Mouse (Mus musculus) left cerebral cortex, postnatal 25 days (tissue): Measurements from ENCODE around the gene Stra8. TPM values are rescaled to one million over a fixed set of nuclear protein-coding genes. Genes with fewer than 3 reads are reported as not detected.

ENCODE experiments used
- DNase-seq, 2 experiments: peaks; one replicate each; pipeline ENCODE4 v3.0.0; 2022; ENCODE audit warnings: low spot score in 2 of 2, mixed read lengths in 1 of 2
- intact Hi-C: fragments of 180-260 bp; cut with DNase I; formaldehyde crosslinking; loops from one replicate; pipeline ENCODE4 v1.15.1; 2025
- total RNA-seq, 2 experiments: library from RNA; stranded (reverse); gene quantifications; 2 replicates each; pipeline ENCODE4 v1.2.3; 2021

Gene Stra8
- total RNA-seq, 2 experiments from 2014 or later: not detected

DNA sequence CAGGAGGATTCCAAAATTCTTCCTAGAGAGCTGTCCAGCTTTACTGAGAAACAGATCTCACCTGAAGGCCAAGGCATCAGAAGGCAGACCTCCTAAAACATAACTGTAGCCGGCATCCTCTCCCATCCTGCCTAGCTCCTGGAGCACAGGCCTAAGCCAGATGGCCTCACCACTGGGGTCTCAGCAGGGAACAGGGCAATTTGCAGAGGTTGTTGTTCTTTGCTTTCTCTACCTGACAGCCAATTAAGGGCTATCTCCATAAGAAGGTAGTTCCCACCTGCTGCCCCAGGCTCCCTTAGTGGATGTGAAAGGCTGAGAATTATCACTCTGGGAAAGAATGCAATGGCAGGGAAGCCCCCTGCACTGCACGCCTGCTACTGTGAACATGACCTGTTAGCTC lies 19.0 kb upstream of the Stra8 start:
- intact Hi-C loops: no loop called here

DNA sequence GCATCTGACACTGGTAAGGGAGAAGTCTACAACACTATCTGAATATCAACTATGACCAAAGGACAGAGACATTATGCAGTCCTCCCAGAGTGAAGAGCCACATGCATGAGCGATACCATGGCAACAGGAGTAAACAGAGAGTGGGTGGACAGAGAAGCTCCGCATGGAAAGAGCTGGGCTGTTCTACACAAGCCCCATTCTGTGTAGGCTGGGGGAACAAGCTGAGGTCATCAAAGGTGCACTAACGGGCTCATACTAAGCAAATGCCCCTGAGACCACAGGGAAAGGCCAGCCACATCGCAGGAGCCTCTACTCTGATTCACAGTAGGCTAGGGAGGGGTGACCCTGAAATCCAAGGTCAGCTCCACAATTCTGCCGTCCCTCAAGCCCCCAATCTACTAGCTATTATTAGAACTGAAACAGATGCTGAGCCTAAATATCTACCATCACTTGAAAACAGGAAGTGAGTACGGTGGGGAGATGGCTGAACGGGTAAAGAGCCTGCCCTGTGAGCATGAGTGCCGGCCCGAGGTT lies 18.0 kb upstream of the Stra8 start:
- intact Hi-C loops: no loop called here

More for the DNA sequence above, 19.0 kb upstream of the Stra8 start:
- DNase-seq: no peak

DNA sequence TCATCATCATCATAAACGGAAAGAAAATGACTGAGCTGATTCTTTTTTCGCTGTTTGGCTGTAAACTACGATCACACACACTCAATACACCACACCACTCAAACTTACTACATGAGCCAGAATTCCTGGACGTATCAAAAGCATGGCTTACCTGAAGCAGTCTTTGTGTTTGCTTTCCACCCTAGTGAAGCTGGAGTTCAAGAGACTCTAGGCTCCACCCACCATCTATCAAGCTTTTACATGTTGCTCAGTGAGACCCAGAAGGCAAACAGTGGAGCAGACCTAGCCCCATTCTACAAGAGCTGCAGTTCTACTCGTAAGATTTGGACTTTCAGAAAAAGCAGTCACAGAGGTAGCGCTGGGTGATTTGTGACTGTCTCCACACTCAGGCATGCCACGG lies 17.4 kb upstream of the Stra8 start:
- no peak for DNase-seq
- intact Hi-C loops: no loop called here

More for the DNA sequence above, 18.0 kb upstream of the Stra8 start:
- no peak for DNase-seq

DNA sequence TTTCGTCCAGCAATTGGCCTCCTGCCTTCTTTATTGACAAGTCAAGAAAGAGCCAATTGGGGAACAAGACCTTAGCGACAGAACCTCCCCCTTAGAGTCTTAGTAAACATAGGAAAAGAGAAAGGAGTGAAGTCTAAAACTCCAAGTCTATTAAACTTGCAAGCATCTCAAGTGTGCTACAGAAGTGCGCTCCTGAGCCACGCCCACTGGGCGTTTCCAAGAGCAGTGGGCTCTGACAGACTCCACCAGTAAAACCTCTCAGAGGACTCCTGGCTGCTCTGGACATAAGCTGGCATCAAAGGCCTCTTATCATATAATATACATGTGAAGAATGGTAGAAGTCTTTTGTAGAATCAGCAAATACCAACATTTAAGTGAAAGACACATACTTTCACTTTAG lies 16.5 kb upstream of the Stra8 start:
- intact Hi-C loops: no loop called here
- DNase-seq: no peak

DNA sequence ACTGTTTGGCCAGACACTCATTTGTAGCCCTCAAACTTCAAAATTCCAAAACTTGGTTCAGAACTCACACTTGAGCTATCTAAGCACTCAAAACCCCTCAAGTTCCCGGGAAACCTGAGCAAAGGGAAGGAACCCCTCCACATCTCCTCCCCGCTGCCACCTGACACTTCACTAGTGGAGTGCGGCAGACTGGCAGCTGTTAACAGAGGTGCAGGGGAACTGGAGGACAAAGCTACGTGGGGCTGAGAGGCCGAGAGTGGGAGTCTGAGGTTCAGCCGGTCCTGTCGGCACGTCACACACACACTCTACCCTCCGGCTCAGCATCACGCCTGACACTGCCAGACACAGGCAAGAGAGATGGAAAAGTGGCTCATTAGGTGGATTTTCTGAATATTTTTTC lies 16.1 kb upstream of the Stra8 start:
- DNase-seq: no peak
- intact Hi-C loops: no loop called here

DNA sequence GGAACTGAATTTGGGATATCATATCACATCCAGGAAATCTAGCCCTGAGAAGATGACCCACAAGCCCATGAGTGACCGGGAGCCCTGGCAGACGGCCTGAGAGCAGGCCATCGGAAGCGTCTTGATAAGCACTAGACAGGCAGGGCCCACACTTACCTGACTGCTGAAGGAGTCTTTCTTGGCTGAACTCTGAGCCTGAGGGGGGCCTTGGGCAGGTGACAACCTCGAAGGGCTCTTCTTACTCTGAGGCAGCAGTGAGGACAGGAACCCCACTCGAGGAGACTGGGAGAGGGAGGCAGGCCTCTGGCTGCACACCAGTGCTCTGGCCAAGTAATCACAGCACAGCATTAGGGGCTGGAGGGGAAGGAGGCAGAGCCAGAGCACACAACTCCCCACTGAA lies 15.6 kb upstream of the Stra8 start:
- no peak for DNase-seq
- intact Hi-C loops: no loop called here

DNA sequence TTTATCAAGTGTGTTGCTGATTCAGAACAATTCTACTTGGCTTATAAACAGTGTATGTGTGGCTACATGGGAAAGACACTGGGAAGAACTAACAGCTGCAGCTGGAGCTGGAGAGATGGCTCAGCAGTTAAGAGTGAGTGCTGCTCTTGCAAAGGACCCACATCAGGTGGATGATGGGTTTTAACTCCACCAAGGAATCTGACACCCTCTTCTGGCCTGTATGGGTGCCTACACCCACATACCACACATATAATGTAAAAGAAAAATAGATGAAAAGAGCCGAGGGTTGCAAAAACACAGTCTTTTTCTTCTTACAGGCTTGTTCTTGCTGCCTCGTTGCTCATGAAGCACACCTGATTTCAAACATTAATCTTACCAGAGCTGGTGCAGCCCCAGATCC lies 13.8 kb upstream of the Stra8 start:
- intact Hi-C loops: no loop called here
- DNase-seq: no peak

DNA sequence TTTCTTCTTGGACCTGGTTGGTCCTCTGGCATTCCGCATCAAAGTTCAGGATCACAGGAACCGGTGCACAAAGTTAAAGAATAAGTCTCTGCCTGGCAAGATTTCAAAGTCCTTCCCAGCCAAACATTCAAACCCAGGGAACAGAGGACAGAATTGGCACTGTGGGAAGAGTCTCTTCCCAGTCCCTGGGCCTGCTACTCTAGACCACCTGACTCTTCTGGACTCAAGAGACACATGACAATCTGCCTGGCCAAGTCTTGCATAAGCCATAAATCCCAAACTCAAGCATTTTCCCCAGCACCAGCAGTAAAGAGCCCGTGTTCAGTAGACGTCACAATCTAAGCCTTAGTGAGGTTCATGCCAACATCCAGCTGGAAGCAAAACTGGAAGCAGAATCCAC lies 13.3 kb upstream of the Stra8 start:
- DNase-seq: peak in 1 of 2 experiments; percentile 20
- intact Hi-C loops: no loop called here

DNA sequence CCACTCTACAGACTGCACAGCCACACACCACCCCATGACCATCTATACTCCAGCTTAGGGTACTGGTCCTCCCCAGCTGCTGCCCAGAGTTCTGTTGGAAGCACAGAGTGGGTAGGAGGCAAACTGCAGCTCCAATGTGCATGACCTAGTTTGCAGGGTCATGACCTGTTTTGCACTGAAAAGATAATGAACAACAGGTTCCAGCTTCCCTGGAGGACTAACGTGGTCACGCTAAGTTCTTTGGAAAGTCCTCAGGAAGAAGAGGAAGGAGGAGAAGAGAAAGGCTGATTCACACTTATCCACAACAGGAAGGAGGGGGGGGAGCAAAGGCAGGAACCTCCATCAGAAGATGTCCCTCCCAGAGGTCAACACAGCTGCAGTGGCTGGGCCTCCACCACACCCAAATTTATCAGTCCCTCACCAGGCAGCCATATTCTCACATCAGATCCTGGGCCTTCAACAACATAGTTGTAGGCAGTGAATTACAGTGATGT lies 12.8 kb upstream of the Stra8 start:
- intact Hi-C loops: no loop called here
- DNase-seq: no peak

DNA sequence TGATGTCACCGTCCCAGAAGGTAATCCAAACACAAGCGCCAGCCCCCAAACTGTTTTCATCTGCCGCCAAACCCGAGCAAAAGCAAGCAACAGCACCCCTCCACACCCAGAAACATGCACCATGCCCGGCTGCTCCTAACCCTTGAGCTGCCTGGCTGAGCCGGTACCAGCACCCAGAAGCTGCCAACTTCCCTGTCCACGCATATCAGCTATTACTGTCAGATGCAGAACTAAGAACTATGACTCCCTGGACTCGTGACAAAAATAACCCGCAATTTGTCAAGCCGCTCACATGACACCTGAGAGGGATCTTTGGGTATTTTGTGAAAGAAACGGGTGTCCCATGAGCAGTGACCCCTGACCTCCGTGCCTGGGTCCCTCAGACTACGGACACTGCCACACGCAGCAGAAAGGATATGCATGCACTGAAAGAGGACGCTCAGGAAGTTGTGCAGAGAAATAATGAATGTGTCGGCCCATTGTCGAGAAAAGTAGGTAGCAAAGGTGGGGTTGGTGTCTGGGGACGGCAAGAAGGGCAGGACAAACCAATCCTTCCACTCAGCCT lies 12.2 kb upstream of the Stra8 start:
- DNase-seq: no peak
- intact Hi-C loops: no loop called here

DNA sequence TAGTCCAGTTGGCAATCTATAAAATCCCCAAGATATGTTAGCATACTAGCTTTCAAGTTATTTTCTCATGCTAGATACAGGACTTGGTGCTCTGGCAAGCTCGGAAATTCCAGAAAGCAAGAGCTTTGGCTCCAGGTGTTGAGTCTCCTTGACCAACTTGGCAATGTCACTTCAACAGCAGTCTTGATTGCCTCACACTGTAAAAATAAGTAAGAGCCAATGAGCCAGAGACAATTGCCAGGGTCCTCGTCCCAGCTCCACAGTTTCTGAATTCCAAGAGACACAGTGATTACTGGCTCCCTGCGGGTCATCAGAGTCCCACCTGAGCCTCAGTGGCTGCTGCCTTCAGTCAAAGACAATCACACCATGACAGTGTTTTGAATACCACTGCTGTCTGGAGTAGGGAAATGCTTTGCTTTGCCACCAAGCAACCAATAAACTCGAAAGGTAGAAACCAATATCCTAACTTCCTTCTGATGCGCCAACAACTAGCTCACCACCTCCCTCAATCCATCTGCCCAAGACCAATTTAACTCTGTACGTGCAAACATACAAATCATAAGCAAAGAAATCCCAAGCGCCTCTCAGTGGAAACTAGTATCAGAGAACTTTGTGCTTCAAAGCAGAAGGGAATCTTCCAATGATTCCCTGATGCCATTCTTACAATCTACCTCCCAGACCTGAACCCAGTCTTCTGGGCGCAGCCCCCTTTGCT lies 10.2 kb upstream of the Stra8 start:
- intact Hi-C loops: no loop called here
- peak in 1 of 2 experiments; percentile 24 for DNase-seq

DNA sequence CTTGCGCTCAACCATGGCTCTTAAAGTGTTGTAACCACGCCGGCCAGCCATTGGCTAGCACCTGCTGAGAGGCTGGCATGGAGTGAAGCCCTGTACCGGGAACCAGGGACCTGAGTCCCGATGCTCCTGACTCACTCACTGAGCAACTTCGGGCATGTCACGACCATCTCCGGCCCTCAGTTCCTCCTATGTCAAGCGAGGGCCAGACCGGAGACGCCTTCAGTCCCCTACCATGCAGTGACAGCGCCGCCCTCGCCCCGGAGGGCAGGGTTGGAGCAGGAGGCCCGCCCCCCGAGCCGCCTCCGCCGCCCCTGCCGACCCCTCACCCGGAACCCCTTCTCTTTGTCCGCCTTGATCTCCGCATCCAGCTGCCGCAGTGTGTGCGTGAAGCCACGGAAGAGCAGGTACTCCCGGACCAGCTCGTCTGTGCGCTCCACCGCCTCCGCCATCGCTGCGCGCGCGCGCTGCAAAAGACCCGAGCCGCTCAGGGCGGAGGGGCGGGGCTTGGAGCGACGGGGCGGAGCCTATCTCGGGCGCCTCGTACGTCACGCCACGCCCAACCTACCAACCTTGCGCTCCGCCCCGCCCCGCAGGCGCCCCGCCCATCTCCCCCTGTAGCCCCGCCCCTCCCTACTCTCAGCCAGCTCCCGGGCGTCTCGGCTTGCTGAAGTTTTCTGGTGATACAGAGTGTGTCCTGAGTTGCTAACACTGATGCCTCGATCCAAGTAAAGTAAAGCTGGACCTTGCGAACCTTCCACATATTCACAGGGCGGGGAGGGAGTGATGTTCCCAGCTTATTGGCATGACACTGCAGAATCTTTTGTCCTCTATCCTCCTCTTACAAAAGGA lies 9.4 kb upstream of the Stra8 start, which contains the start of gene Wdr91:
TSS of gene Wdr91 (minus strand) at position 506 of the 849 bp plus-strand sequence.
- DNase-seq: peak; percentile 92 to 93
- intact Hi-C loops: no loop called here

DNA sequence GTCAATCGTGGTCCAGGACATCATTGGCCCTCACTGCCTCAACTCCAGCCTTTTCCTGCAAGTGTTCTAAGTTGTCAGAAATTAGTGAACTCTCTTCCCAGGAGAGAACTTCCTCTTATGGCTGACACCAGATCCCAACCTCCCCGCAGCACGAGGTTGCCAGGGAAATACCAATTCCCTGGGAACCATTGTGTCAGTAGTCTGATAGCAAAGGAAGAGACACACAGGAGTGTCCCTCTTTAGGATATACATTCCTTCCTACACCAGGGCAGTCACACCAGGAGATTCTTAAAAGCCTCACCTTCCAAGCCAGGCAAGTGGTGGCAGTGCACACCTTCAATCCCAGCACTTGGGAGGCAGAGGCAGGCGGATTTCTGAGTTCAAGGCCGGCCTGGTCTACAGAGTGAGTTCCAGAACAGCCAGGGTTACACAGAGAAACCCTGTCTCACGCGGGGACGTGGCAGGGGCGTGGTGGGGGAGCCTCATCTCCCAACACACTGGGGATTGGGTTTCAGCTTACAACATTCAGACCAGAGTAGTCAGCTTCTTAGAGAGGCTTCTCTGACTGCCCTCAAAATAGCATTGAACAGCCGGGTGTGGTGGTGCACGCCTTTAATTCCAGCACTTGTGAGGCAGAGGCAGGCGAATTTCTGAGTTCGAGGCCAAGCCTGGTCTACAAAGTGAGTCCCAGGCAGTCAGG lies 6.5 kb upstream of the Stra8 start:
- no peak for DNase-seq
- intact Hi-C loops: no loop called here

DNA sequence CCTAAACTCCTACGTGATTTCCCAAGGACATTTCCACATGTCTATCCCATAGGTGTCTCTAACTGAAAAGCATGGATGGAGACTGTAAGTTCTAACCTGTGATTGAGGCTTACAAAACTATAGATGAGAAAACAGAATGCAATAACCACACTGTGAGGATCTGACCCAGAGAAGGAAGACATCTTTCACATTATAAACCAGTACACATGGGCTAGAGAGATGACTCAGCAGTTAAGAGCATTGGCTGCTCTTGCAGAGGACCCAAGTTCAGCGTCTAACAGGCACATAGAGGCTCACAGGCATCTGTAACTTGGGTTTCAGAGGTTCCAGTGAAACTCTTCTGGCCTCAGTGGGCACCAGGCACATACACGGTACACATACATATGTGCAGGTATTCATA lies 5.5 kb upstream of the Stra8 start:
- no peak for DNase-seq
- intact Hi-C loops: no loop called here

DNA sequence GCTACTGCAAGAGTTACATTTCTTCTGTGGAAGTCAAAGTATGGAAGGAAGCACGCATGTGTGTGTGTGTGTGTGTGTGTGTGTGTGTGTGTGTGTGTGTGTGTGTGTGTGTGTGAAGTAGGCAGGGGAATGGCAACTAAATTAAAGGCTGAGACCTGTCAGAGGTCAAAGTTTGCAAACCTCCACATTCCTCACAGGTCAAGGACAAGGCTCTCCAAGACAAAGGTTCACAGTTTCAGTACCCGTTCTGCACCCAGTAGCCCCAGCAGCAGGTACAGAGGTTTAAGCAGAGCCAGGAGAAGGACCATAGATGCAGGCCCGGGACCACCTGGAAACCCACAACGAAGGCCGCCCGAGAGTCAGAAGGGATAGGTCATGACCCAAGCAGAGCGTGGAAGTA lies 817 bp upstream of the Stra8 start:
- no peak for DNase-seq
- intact Hi-C loops: no loop called here

DNA sequence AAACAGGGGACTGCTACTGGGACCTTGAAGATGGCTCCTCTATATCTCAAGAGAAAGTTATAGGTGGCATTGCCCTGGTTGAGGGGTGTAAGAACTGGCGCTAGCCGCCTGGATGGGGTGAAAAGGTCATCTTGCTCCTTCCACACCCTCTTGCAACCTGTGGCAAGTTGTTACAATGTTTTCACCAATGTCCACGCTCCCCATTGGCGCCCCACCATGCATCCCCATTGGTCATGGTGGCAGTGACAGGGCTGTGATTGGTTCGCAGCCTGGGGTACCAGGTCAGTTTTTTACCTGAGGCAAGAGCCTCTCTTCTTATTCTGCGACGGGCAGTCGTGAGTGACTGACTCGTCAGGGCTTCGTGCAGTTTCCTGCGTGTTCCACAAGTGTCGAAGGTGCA lies 668 bp downstream of the Stra8 start:
- intact Hi-C loops: no loop called here
- DNase-seq: no peak

DNA sequence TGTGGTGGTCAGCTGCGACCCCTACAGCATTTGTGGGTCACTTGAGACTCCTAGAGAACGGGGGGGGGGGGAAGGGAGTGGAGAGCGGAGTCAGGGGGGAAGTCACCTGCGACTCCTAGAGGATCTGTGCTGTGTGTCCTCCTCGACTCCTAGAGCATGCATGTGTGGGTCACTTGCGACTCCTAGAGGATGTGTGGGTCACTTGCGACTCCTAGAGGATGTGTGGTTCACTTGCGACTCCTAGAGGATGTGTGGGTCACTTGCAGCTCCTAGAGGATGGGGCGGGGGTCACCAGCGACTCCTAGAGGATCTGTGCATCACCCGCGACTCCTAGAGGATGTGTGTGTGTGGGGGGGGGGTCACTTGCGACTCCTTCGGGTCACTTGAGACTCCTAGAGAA lies 2.0 kb downstream of the Stra8 start:
- intact Hi-C loops: no loop called here
- peak; percentile 9 to 25 for DNase-seq

DNA sequence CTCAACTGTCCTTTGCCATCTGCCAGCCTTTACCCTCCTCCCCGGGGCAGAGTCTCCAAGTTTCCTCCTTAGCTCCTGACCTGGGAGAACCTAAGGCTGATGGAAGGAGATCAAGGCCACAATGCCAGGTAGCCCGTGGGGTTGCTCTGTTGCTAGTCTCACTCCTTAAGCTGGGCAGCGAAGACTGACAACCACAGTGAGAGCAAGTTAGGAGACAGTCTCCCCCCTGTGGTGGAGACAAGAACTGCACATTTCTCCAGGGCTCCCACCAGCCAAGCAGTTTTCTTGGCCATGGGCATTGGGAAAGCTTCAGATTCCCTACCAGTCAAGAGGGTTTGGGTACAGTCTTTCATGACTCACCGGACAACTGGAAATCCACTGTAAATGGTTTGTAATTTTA lies 7.2 kb downstream of the Stra8 start:
- peak; percentile 64 to 71 for DNase-seq
- intact Hi-C loops: loop anchor here (5.0 kb wide), 1 partner anchor 415 kb away; no protein-coding TSS in a partner anchor

DNA sequence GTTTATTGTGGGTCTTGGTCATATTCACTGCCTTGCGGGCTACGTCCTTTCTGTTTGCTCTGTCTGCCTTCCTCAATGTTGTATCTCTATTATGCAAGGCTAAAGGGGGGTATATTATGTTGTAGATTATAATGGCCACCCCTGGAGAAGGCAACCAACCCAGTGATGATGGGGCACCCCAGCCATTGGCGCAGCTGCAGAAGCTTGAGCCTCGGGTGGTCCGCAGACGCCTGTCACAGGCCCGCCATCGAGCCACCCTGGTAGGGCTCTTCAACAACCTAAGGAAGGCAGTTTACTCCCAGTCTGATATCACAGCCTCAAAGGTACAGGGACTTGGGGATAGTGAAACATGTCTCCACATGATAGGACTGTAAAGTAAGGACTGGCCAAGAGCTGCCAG lies 7.6 kb downstream of the Stra8 start:
- intact Hi-C loops: loop anchor here (5.0 kb wide), 1 partner anchor 415 kb away; no protein-coding TSS in a partner anchor
- DNase-seq: no peak

DNA sequence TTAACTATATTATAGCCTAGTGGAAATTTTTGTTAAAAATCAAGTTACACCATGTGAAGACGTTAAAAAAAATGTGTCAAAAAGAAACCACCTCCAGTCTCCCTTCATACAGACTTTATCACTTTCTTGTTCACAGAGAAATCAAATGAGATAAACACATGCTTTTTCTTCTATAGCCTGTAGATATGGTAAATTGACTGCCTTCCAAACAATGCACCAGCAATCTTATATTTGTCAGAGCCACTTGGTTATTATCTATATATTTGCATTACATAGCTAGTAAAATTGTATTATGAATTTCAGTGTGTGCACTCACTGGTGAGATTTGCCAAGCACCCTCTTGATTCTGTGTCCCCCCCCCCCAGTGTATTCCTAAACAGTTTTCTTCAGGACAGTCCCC lies 12.7 kb downstream of the Stra8 start:
- no peak for DNase-seq
- intact Hi-C loops: no loop called here
